Mouse (Mus musculus) embryonic fibroblast, embryonic 13.5 days (primary cell): ENCODE measurements around the gene Ppp1r35.

Source experiments
- CTCF ChIP-seq: IDR thresholded peaks from 2 replicates; pipeline ENCODE4 v1.5.1; 2011; ENCODE audit warnings: mild to moderate bottlenecking, control low read depth, low read length, moderate library complexity, borderline replicate concordance; ENCODE audit not compliant: insufficient read depth
- POLR2A ChIP-seq: IDR thresholded peaks from 2 replicates; pipeline ENCODE4 v1.6.1; 2011; ENCODE audit warnings: low read depth, mild to moderate bottlenecking, control low read depth, low read length, moderate library complexity

DNA sequence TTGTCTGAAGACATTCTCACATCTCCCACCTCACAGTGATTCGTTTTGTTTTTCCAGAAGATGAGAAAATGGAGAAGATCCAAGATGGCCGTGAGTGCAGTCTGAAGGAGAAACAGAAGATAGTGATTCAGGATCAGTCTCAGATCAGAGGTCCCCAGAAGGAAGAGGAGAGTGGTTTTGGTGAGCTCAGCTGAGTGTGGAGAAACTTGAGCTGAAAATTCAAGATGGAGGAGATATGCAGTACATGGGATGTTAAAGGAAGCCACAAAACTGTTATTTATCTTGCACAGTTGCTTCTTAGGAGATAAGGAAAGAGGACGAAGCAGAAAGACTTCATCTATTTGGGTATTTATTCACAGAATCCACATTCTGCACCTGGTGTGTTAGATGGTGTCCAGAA lies 22.3 kb downstream of the Ppp1r35 start:
- TF ChIP-seq POLR2A (no peak), CTCF (no peak)
